Mouse (Mus musculus): ENCODE data around the gene Tcaf3. TPM values are rescaled to one million over a fixed set of nuclear protein-coding genes. Genes with fewer than 3 reads are reported as not detected.

Tcaf3 gene
- polyA plus RNA-seq, 1 experiment, result not detected

- TF ChIP-seq CTCF (IDR thresholded peaks at IDR 0.05; ENCODE audit: low read depth, low read length) (no peak), POLR2A (IDR thresholded peaks at IDR 0.05; ENCODE audit: borderline replicate concordance, low read depth, low read length) (no peak)
- no peak overlapping the region for H3K27ac ChIP-seq (ENCODE audit: insufficient read depth, low read depth, low read length)
- no peaks in the 10 kb centered on the region for H3K4me1 ChIP-seq (ENCODE audit: control insufficient read depth, insufficient read depth, low read length)
- no peak overlapping the region for H3K4me3 ChIP-seq (ENCODE audit: insufficient read depth, low read length)
These were observed 14.6 kb downstream of the Tcaf3 start for GRCm38 (mm10) chr6:42582741-42583487.

GRCm38 (mm10) chr6:42578678-42579077 lies 18.8 kb downstream of the Tcaf3 start:
- no peak overlapping the region for H3K27ac ChIP-seq (ENCODE audit: insufficient read depth, low read depth, low read length)
- H3K4me3 ChIP-seq (ENCODE audit: insufficient read depth, low read length), result no peak overlapping the region
- H3K4me1 ChIP-seq (ENCODE audit: control insufficient read depth, insufficient read depth, low read length), result no peaks in the 10 kb centered on the region
- no peak for TF ChIP-seq POLR2A (IDR thresholded peaks at IDR 0.05; ENCODE audit: borderline replicate concordance, low read depth, low read length)
- no peak for TF ChIP-seq CTCF (IDR thresholded peaks at IDR 0.05; ENCODE audit: low read depth, low read length)

GRCm38 (mm10) chr6:42577433-42577832 lies 20.1 kb downstream of the Tcaf3 start:
- no peak overlapping the region for H3K4me3 ChIP-seq (ENCODE audit: insufficient read depth, low read length)
- no peak overlapping the region for H3K27ac ChIP-seq (ENCODE audit: insufficient read depth, low read depth, low read length)
- TF ChIP-seq POLR2A (IDR thresholded peaks at IDR 0.05; ENCODE audit: borderline replicate concordance, low read depth, low read length), result no peak
- TF ChIP-seq CTCF (IDR thresholded peaks at IDR 0.05; ENCODE audit: low read depth, low read length), result no peak

DNA sequence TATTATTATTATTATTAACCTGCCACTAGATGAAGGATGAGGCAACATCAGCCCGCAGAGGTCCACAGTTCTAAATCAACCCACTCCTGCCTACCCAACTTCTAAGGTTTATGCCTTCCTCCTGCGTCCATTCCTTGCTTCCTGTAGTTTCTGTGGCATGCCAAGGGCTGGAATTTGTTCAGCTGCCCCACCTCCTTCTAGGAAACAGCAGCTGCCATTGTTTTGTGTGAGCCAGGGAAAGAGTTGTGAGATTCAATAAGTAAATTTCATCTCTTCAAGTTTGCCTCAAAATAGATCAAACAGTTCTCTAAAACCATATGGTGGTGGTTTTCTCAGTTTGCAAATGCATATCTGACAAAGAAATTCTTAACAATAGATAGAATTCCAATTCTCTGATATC lies 29.3 kb downstream of the Tcaf3 start:
- Histone ChIP-seq H3K4me1 (ENCODE audit: control insufficient read depth, insufficient read depth, low read length) (no peaks in the 10 kb centered on the region), H3K27ac (ENCODE audit: insufficient read depth, low read depth, low read length) (no peak overlapping the region), H3K4me3 (ENCODE audit: insufficient read depth, low read length) (no peak overlapping the region)
- TF ChIP-seq POLR2A (IDR thresholded peaks at IDR 0.05; ENCODE audit: borderline replicate concordance, low read depth, low read length) (no peak), CTCF (IDR thresholded peaks at IDR 0.05; ENCODE audit: low read depth, low read length) (no peak)

More at GRCm38 (mm10) chr6:42577433-42577832, 20.1 kb downstream of the Tcaf3 start:
- no peaks in the 10 kb centered on the region for H3K4me1 ChIP-seq (ENCODE audit: control insufficient read depth, insufficient read depth, low read length)

DNA sequence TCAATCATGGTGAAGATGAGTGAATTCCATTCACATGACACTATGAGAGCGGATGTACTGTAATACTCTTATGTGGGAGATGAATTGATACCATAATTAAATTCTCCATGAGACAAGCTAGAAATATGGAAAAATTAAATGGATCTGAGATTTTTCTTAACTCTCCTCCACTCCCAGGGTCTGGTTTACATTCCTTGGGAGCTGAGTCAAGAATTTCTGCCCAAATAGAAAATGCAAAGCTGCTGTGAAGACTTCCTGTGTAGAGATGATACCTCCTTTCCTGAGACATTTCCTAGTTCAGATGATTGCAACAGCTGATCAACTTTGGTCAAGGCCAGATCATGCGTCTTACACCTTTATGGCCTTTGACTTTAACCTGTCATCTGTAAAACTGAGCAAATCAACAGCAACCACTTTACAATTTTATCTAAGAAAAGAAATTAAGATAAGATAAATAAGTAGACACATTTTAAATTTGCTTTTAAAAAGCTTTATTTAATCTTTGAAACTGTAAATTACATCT lies 31.4 kb downstream of the Tcaf3 start:
- Histone ChIP-seq H3K4me1 (ENCODE audit: control insufficient read depth, insufficient read depth, low read length) (no peaks in the 10 kb centered on the region), H3K4me3 (ENCODE audit: insufficient read depth, low read length) (no peak overlapping the region), H3K27ac (ENCODE audit: insufficient read depth, low read depth, low read length) (no peak overlapping the region)
- TF ChIP-seq CTCF (IDR thresholded peaks at IDR 0.05; ENCODE audit: low read depth, low read length) (no peak), POLR2A (IDR thresholded peaks at IDR 0.05; ENCODE audit: borderline replicate concordance, low read depth, low read length) (no peak)

DNA sequence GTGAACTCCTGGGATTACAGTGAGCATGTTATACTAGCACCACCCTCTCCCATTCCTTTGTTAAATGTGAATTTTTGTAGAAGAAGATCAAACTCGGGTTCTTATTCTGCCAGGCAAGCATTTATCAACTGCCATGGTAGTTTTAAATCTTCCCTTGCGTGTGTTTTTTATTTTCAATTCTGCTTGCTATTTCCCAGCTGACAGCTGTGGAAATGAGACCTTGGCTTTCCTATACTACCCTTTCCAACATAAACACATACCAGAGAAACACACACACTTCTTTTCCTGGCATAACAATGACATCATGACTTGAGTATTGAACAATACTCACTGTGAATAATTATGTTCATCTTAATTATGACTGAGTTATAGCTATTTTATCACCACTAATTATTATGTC lies 35.2 kb downstream of the Tcaf3 start:
- Histone ChIP-seq H3K4me1 (ENCODE audit: control insufficient read depth, insufficient read depth, low read length) (no peaks in the 10 kb centered on the region), H3K27ac (ENCODE audit: insufficient read depth, low read depth, low read length) (no peak overlapping the region), H3K4me3 (ENCODE audit: insufficient read depth, low read length) (no peak overlapping the region)
- TF ChIP-seq CTCF (IDR thresholded peaks at IDR 0.05; ENCODE audit: low read depth, low read length) (no peak), POLR2A (IDR thresholded peaks at IDR 0.05; ENCODE audit: borderline replicate concordance, low read depth, low read length) (no peak)

DNA sequence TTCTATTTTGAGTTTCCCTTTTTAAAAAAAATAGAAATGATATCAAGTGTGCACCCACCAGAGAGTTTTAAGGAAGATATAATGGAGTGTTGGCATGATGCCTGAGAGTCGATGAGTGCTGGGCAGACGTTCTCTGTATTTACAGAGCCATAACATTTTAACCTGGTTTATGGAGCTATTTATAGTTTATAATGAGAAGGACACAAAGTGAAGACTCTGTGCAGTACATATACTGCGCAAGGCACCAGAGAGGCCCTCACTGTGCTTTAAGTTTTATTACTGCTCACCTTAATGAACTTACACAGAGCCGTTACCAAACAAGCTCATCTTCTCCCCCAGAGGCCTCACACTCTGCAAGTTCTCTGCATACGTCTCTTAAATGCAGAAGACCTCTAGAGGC lies 36.6 kb downstream of the Tcaf3 start:
- TF ChIP-seq POLR2A (IDR thresholded peaks at IDR 0.05; ENCODE audit: borderline replicate concordance, low read depth, low read length) (no peak), CTCF (IDR thresholded peaks at IDR 0.05; ENCODE audit: low read depth, low read length) (no peak)
- Histone ChIP-seq H3K27ac (ENCODE audit: insufficient read depth, low read depth, low read length) (no peak overlapping the region), H3K4me1 (ENCODE audit: control insufficient read depth, insufficient read depth, low read length) (no peaks in the 10 kb centered on the region), H3K4me3 (ENCODE audit: insufficient read depth, low read length) (no peak overlapping the region)

- H3K27ac ChIP-seq (ENCODE audit: insufficient read depth, low read depth, low read length), result no peak overlapping the region
- H3K4me1 ChIP-seq (ENCODE audit: control insufficient read depth, insufficient read depth, low read length), result no peaks in the 10 kb centered on the region
- no peak for TF ChIP-seq CTCF (IDR thresholded peaks at IDR 0.05; ENCODE audit: low read depth, low read length)
- TF ChIP-seq POLR2A (IDR thresholded peaks at IDR 0.05; ENCODE audit: borderline replicate concordance, low read depth, low read length), result no peak
- H3K4me3 ChIP-seq (ENCODE audit: insufficient read depth, low read length), result no peak overlapping the region
These were observed 38.9 kb downstream of the Tcaf3 start for GRCm38 (mm10) chr6:42558641-42559040.

- TF ChIP-seq POLR2A (IDR thresholded peaks at IDR 0.05; ENCODE audit: borderline replicate concordance, low read depth, low read length) (no peak), CTCF (IDR thresholded peaks at IDR 0.05; ENCODE audit: low read depth, low read length) (no peak)
- H3K4me1 ChIP-seq (ENCODE audit: control insufficient read depth, insufficient read depth, low read length), result no peaks in the 10 kb centered on the region
- H3K4me3 ChIP-seq (ENCODE audit: insufficient read depth, low read length), result no peak within 1 kb of the TSS
- no peak within 1 kb of the TSS for H3K27ac ChIP-seq (ENCODE audit: insufficient read depth, low read depth, low read length)
These were observed 50.0 kb downstream of the Tcaf3 start, which contains the start of gene Olfr455 for GRCm38 (mm10) chr6:42547461-42547860. TSS of gene Olfr455 (minus strand) at chr6:42547587.

GRCm38 (mm10) chr6:42546180-42546579 lies 51.3 kb downstream of the Tcaf3 start:
- TF ChIP-seq POLR2A (IDR thresholded peaks at IDR 0.05; ENCODE audit: borderline replicate concordance, low read depth, low read length) (no peak), CTCF (IDR thresholded peaks at IDR 0.05; ENCODE audit: low read depth, low read length) (no peak)
- Histone ChIP-seq H3K27ac (ENCODE audit: insufficient read depth, low read depth, low read length) (no peak overlapping the region), H3K4me3 (ENCODE audit: insufficient read depth, low read length) (no peak overlapping the region), H3K4me1 (ENCODE audit: control insufficient read depth, insufficient read depth, low read length) (no peaks in the 10 kb centered on the region)
